In genomic region chr3:95687524-95688421, GRCm38 (mm10) we compare ENCODE assay signal across 8 mouse cellular contexts. TPM values are rescaled to one million over a fixed set of nuclear protein-coding genes. Genes with fewer than 3 reads are reported as not detected.
A peak's percentile ranks its signal among the peaks of the same experiment; 100 is the strongest.
DNase-seq lines count a peak whose midpoint lies in the region; ATAC-seq and TF ChIP-seq lines count a peak whose summit lies in the region.

TSS of gene Adamtsl4 (minus strand) at chr3:95687917.

- peak; percentile 72 for ATAC-seq in forebrain, postnatal 0 days
- ATAC-seq in hindbrain, embryonic 11.5 days (ENCODE audit: low FRiP score), result peak; percentile 51; the same call in 1 of the 2 replicates
- peak; percentile 81 for ATAC-seq in limb, embryonic 14.5 days (ENCODE audit: low FRiP score, low read depth)
- peak; percentile 65 for ATAC-seq in midbrain, embryonic 13.5 days
- peak; percentile 73 for ATAC-seq in stomach, embryonic 16.5 days (ENCODE audit: insufficient read depth, low FRiP score)

- peak within 1 kb of the TSS; percentile 38 for H3K4me3 ChIP-seq in forebrain, postnatal 0 days (ENCODE audit: low read depth, low read length)
- peak within 1 kb of the TSS; percentile 28 for H3K4me3 ChIP-seq in hindbrain, embryonic 11.5 days (ENCODE audit: low read depth, low read length)
- H3K4me3 ChIP-seq in limb, embryonic 14.5 days (replicated peaks; ENCODE audit: low read length), result peak within 1 kb of the TSS; percentile 48
- H3K4me3 ChIP-seq in midbrain, embryonic 13.5 days (replicated peaks), result peak within 1 kb of the TSS; percentile 40
- H3K4me3 ChIP-seq in stomach, embryonic 16.5 days (replicated peaks; ENCODE audit: low read length), result peak within 1 kb of the TSS; percentile 48

- no peaks in the 10 kb centered on the region for H3K27me3 ChIP-seq in forebrain, postnatal 0 days (ENCODE audit: insufficient read depth, low read length)
- peaks cover 4% of the 10 kb centered on the region for H3K27me3 ChIP-seq in hindbrain, embryonic 11.5 days (ENCODE audit: control insufficient read depth, insufficient read depth, low read length)
- no peaks in the 10 kb centered on the region for H3K27me3 ChIP-seq in limb, embryonic 14.5 days (ENCODE audit: control insufficient read depth, insufficient read depth, low read length)
- H3K27me3 ChIP-seq in midbrain, embryonic 13.5 days, result peaks cover 8% of the 10 kb centered on the region
- no peaks in the 10 kb centered on the region for H3K27me3 ChIP-seq in stomach, embryonic 16.5 days (ENCODE audit: control insufficient read depth, insufficient read depth, low read length)

- no peak for TF ChIP-seq CTCF in forebrain, postnatal 0 days (IDR thresholded peaks at IDR 0.05; ENCODE audit: low read depth)

- 5% methylated on average over 48 of the region's 50 CpGs for WGBS in forebrain, postnatal 0 days
- 7% methylated on average over 43 of the region's 50 CpGs for WGBS in hindbrain, embryonic 11.5 days
- WGBS in limb, embryonic 14.5 days, result 4% methylated on average over 39 of the region's 50 CpGs
- 6% methylated on average over 50 of the region's 50 CpGs for WGBS in midbrain, embryonic 13.5 days
- 3% methylated on average over 50 of the region's 50 CpGs for WGBS in stomach, embryonic 16.5 days

- H3K9me3 ChIP-seq in forebrain, postnatal 0 days (ENCODE audit: low read length), result no peaks in the 10 kb centered on the region
- H3K9me3 ChIP-seq in hindbrain, embryonic 11.5 days (ENCODE audit: control insufficient read depth, low read length), result no peaks in the 10 kb centered on the region
- no peaks in the 10 kb centered on the region for H3K9me3 ChIP-seq in limb, embryonic 14.5 days (ENCODE audit: control insufficient read depth, low read length)
- 0 out of 2 replicates have a peak, but pooled peaks cover 4% of the 10 kb centered on the region for H3K9me3 ChIP-seq in midbrain, embryonic 13.5 days
- H3K9me3 ChIP-seq in stomach, embryonic 16.5 days (replicated peaks; ENCODE audit: control insufficient read depth, low read length), result no peaks in the 10 kb centered on the region

- peaks cover 10% of the 10 kb centered on the region; the same call in 1 of the 2 replicates for H3K4me1 ChIP-seq in forebrain, postnatal 0 days (ENCODE audit: insufficient read depth)
- H3K4me1 ChIP-seq in hindbrain, embryonic 11.5 days (replicated peaks; ENCODE audit: control insufficient read depth, insufficient read depth, low read length), result peaks cover 7% of the 10 kb centered on the region
- peaks cover 27% of the 10 kb centered on the region for H3K4me1 ChIP-seq in limb, embryonic 14.5 days (ENCODE audit: control insufficient read depth, insufficient read depth, low read length)
- H3K4me1 ChIP-seq in midbrain, embryonic 13.5 days (replicated peaks), result peaks cover 25% of the 10 kb centered on the region
- H3K4me1 ChIP-seq in stomach, embryonic 16.5 days (ENCODE audit: control insufficient read depth, insufficient read depth, low read length), result peaks cover 39% of the 10 kb centered on the region

- peak; percentile 29 to 49 for DNase-seq in right cerebral cortex, adult 2 months (ENCODE audit: low spot score in 2 of 2)
- no peak for DNase-seq in right cerebral cortex, postnatal 36 days (ENCODE audit: low spot score in 2 of 2)
- peak; percentile 62 for DNase-seq in cerebellum, adult 8-10 months
- DNase-seq in forebrain, postnatal 0 days, result peak; percentile 39
- peak; percentile 65 for DNase-seq in hindbrain, embryonic 11.5 days (ENCODE audit: low spot score)
- peak; percentile 90 for DNase-seq in limb, embryonic 14.5 days (ENCODE audit: low spot score)

- TF ChIP-seq POLR2A in limb, embryonic 14.5 days (IDR thresholded peaks at IDR 0.05; ENCODE audit: borderline replicate concordance, extremely low read depth, insufficient read depth, insufficient read length), result no peak

- H3K27ac ChIP-seq in forebrain, postnatal 0 days (ENCODE audit: low read depth, low read length), result no peak within 1 kb of the TSS
- H3K27ac ChIP-seq in hindbrain, embryonic 11.5 days (ENCODE audit: low read depth, low read length), result no peak within 1 kb of the TSS
- peak within 1 kb of the TSS; percentile 72 for H3K27ac ChIP-seq in limb, embryonic 14.5 days (replicated peaks; ENCODE audit: low read depth, low read length)
- no peak within 1 kb of the TSS for H3K27ac ChIP-seq in midbrain, embryonic 13.5 days
- H3K27ac ChIP-seq in stomach, embryonic 16.5 days (ENCODE audit: low read length), result peak within 1 kb of the TSS; percentile 99

- H3K36me3 ChIP-seq in forebrain, postnatal 0 days (ENCODE audit: insufficient read depth), result no peaks in the 10 kb centered on the region
- H3K36me3 ChIP-seq in hindbrain, embryonic 11.5 days (ENCODE audit: control insufficient read depth, insufficient read depth, low read length), result no peaks in the 10 kb centered on the region
- H3K36me3 ChIP-seq in limb, embryonic 14.5 days (ENCODE audit: control insufficient read depth, insufficient read depth, low read length), result no peaks in the 10 kb centered on the region
- no peaks in the 10 kb centered on the region for H3K36me3 ChIP-seq in midbrain, embryonic 13.5 days
- H3K36me3 ChIP-seq in stomach, embryonic 16.5 days (ENCODE audit: control insufficient read depth, insufficient read depth, low read length), result no peaks in the 10 kb centered on the region

- peak within 1 kb of the TSS; percentile 85 for H3K4me2 ChIP-seq in forebrain, postnatal 0 days (ENCODE audit: low read depth)
- H3K4me2 ChIP-seq in hindbrain, embryonic 11.5 days (replicated peaks; ENCODE audit: low read depth, low read length), result peak within 1 kb of the TSS; percentile 82
- H3K4me2 ChIP-seq in limb, embryonic 14.5 days (replicated peaks; ENCODE audit: low read depth, low read length, severe bottlenecking), result peak within 1 kb of the TSS; percentile 86
- peak within 1 kb of the TSS; percentile 80 for H3K4me2 ChIP-seq in midbrain, embryonic 13.5 days (replicated peaks)
- peak within 1 kb of the TSS; percentile 92 for H3K4me2 ChIP-seq in stomach, embryonic 16.5 days (ENCODE audit: low read depth, low read length)

- H3K9ac ChIP-seq in forebrain, postnatal 0 days, result peak within 1 kb of the TSS; percentile 40
- H3K9ac ChIP-seq in hindbrain, embryonic 11.5 days (ENCODE audit: low read depth, low read length), result peak within 1 kb of the TSS; percentile 50
- peak within 1 kb of the TSS; percentile 62 for H3K9ac ChIP-seq in limb, embryonic 14.5 days (ENCODE audit: low read depth, low read length, severe bottlenecking)
- H3K9ac ChIP-seq in midbrain, embryonic 13.5 days (replicated peaks), result peak within 1 kb of the TSS; percentile 63
- peak within 1 kb of the TSS; percentile 77 for H3K9ac ChIP-seq in stomach, embryonic 16.5 days (ENCODE audit: low read length)

RNA-seq across cellular contexts. Expression of gene Adamtsl4, which starts in this region (rescaled TPM):
- 0.81 and 1.8 TPM in 2 replicates for total RNA-seq in forebrain, postnatal 0 days (2014; rRNA removed)
- polyA plus RNA-seq in forebrain, postnatal 0 days (2015; fragmentation: Nextera tagmentation; extraction: Ambion mirVana), result 0.67 and 2.0 TPM in 2 replicates
- 0.14 and 0.80 TPM in 2 replicates for polyA plus RNA-seq in hindbrain, embryonic 11.5 days (2014; fragmentation: Nextera tagmentation; extraction: Ambion mirVana)
- 3.3 and 3.6 TPM in 2 replicates for polyA plus RNA-seq in limb, embryonic 14.5 days (2012; rRNA removed)
- polyA plus RNA-seq in limb, embryonic 14.5 days (2014; fragmentation: Nextera tagmentation; extraction: Ambion mirVana), result 2.8 and 3.4 TPM in 2 replicates
- 0.68 and 1.9 TPM in 2 replicates for polyA plus RNA-seq in midbrain, embryonic 13.5 days (2015; fragmentation: Nextera tagmentation; extraction: Ambion mirVana)
- 13.3 and 20.5 TPM in 2 replicates for polyA plus RNA-seq in stomach, embryonic 16.5 days (2015; fragmentation: Nextera tagmentation; extraction: Ambion mirVana)

Comparison
In these comparisons a context has a peak if more than half of its experiments do, and no peak if none do; other contexts are left out.
1. DNase-seq: peak in right cerebral cortex, adult 2 months (2 of 2), cerebellum, adult 8-10 months (single experiment), forebrain, postnatal 0 days (single experiment) and limb, embryonic 14.5 days (single experiment); none in right cerebral cortex, postnatal 36 days (0 of 2).
2. Peak in DNase-seq, ATAC-seq, H3K4me3 ChIP-seq, H3K9ac ChIP-seq and H3K4me2 ChIP-seq in hindbrain, embryonic 11.5 days; RNA of the gene not detected or under 1 TPM.
3. H3K27ac ChIP-seq: peak in limb, embryonic 14.5 days (single experiment) and stomach, embryonic 16.5 days (single experiment); none in forebrain, postnatal 0 days (single experiment), hindbrain, embryonic 11.5 days (single experiment) and midbrain, embryonic 13.5 days (single experiment).
4. Peak in every context shown above with its lines, with median percentiles within 50 percentile points of each other: ATAC-seq, H3K4me2 ChIP-seq, H3K4me3 ChIP-seq and H3K9ac ChIP-seq.